In genomic region chr7:16782555-16783125, GRCm38 (mm10) we compare ENCODE assay signal across 8 mouse cellular contexts. TPM values are rescaled to one million over a fixed set of nuclear protein-coding genes. Genes with fewer than 3 reads are reported as not detected.
DNase-seq lines count a peak whose midpoint lies in the region; ATAC-seq and TF ChIP-seq lines count a peak whose summit lies in the region.

No protein-coding gene starts in this region.

- peak overlapping the region; percentile 77 for H3K9ac ChIP-seq in embryonic facial prominence, embryonic 13.5 days
- H3K9ac ChIP-seq in intestine, postnatal 0 days (ENCODE audit: low read depth, low read length), result peak overlapping the region; percentile 66

- peak overlapping the region; percentile 100 for H3K4me2 ChIP-seq in embryonic facial prominence, embryonic 13.5 days
- peak overlapping the region; percentile 100 for H3K4me2 ChIP-seq in intestine, postnatal 0 days (replicated peaks; ENCODE audit: low read depth)

- H3K27ac ChIP-seq in spleen, adult 2 months (ENCODE audit: insufficient read depth, low read length), result peak overlapping the region; percentile 76
- no peak overlapping the region for H3K27ac ChIP-seq in embryonic facial prominence, embryonic 13.5 days
- H3K27ac ChIP-seq in intestine, postnatal 0 days (ENCODE audit: low read depth, low read length), result no peak overlapping the region

- H3K27me3 ChIP-seq in spleen, adult 2 months (ENCODE audit: control insufficient read depth, insufficient read depth, low read length), result no peaks in the 10 kb centered on the region
- no peaks in the 10 kb centered on the region for H3K27me3 ChIP-seq in embryonic facial prominence, embryonic 13.5 days
- no peaks in the 10 kb centered on the region for H3K27me3 ChIP-seq in intestine, postnatal 0 days (replicated peaks; ENCODE audit: control insufficient read depth, insufficient read depth, low read length)

- peaks cover 10% of the 10 kb centered on the region; the same call in 1 of the 2 replicates for H3K4me1 ChIP-seq in spleen, adult 2 months (ENCODE audit: control insufficient read depth, insufficient read depth, insufficient read length)
- H3K4me1 ChIP-seq in embryonic facial prominence, embryonic 13.5 days, result peaks cover 29% of the 10 kb centered on the region
- H3K4me1 ChIP-seq in intestine, postnatal 0 days (replicated peaks; ENCODE audit: control insufficient read depth, insufficient read depth, low read length), result peaks cover 8% of the 10 kb centered on the region

- TF ChIP-seq CTCF in spleen, adult 2 months (IDR thresholded peaks at IDR 0.05; ENCODE audit: extremely low read depth, insufficient read depth, insufficient read length, insufficient replicate concordance), result no peak
- TF ChIP-seq CTCF in intestine, postnatal 0 days (IDR thresholded peaks at IDR 0.05; ENCODE audit: low read depth), result no peak

- H3K36me3 ChIP-seq in spleen, adult 2 months (ENCODE audit: control insufficient read depth, insufficient read depth, low read length), result 0 out of 2 replicates have a peak, but pooled peaks cover 2% of the 10 kb centered on the region
- H3K36me3 ChIP-seq in embryonic facial prominence, embryonic 13.5 days, result peaks cover 8% of the 10 kb centered on the region; the same call in 1 of the 2 replicates
- H3K36me3 ChIP-seq in intestine, postnatal 0 days (ENCODE audit: control insufficient read depth, insufficient read depth), result peaks cover 6% of the 10 kb centered on the region; the same call in 1 of the 2 replicates

- H3K9me3 ChIP-seq in embryonic facial prominence, embryonic 13.5 days, result no peaks in the 10 kb centered on the region
- no peaks in the 10 kb centered on the region for H3K9me3 ChIP-seq in intestine, postnatal 0 days (ENCODE audit: control insufficient read depth)

- 3% methylated on average over 11 of the region's 11 CpGs for WGBS in spleen, adult 2 months
- 6% methylated on average over 11 of the region's 11 CpGs for WGBS in embryonic facial prominence, embryonic 13.5 days
- WGBS in intestine, postnatal 0 days, result 6% methylated on average over 11 of the region's 11 CpGs

- H3K4me3 ChIP-seq in spleen, adult 2 months (ENCODE audit: extremely low read depth, insufficient read depth, insufficient read length), result peak overlapping the region; percentile 84
- H3K4me3 ChIP-seq in embryonic facial prominence, embryonic 13.5 days, result peak overlapping the region; percentile 66
- peak overlapping the region; percentile 65 for H3K4me3 ChIP-seq in intestine, postnatal 0 days (ENCODE audit: low read depth, low read length)

- no peak for ATAC-seq in embryonic facial prominence, embryonic 13.5 days (ENCODE audit: insufficient number of reproducible peaks, insufficient read depth, low FRiP score, low TSS enrichment, low read depth)
- ATAC-seq in intestine, postnatal 0 days, result no peak

- DNase-seq in spleen, adult 2 months (ENCODE audit: low read depth in 1 of 2, low spot score in 2 of 2), result peak in 1 of 2 experiments; percentile 19
- DNase-seq in spleen, postnatal 10 days (ENCODE audit: low spot score in 2 of 2), result no peak
- peak; percentile 47 for DNase-seq in naive thymus-derived CD4-positive, alpha-beta T cell, adult 2 months (ENCODE audit: low read depth)
- no peak for DNase-seq in urinary bladder, postnatal 10 days (ENCODE audit: low spot score)
- DNase-seq in cerebellum, postnatal 25 days, result no peak
- no peak for DNase-seq in left cerebral cortex, postnatal 25 days (ENCODE audit: low spot score in 2 of 2)

- TF ChIP-seq POLR2A in spleen, adult 2 months (IDR thresholded peaks at IDR 0.05; ENCODE audit: low read depth, low read length), result no peak

- intact Hi-C loops in left cerebral cortex, postnatal 25 days (cut with DNase I), result no loop called here

RNA-seq across cellular contexts. Expression of gene Slc1a5, which starts 1.5 kb away (rescaled TPM):
- polyA plus RNA-seq in spleen, adult 2 months (2012; rRNA removed), result 152 and 243 TPM in 2 replicates
- polyA plus RNA-seq in embryonic facial prominence, embryonic 13.5 days (2015; fragmentation: Nextera tagmentation; extraction: Ambion mirVana), result 28.2 and 29.1 TPM in 2 replicates
- 19.8 and 22.8 TPM in 2 replicates for polyA plus RNA-seq in intestine, postnatal 0 days (2015; fragmentation: Nextera tagmentation; extraction: Ambion mirVana)
- total RNA-seq in left cerebral cortex, postnatal 25 days (2021), result 1 to 10 TPM; 3.9 to 4.9 TPM

RNA-seq across cellular contexts. Expression of gene Strn4, which starts 33.0 kb away (rescaled TPM):
- polyA plus RNA-seq in spleen, adult 2 months (2012; rRNA removed), result 121 and 148 TPM in 2 replicates
- 122 and 124 TPM in 2 replicates for polyA plus RNA-seq in embryonic facial prominence, embryonic 13.5 days (2015; fragmentation: Nextera tagmentation; extraction: Ambion mirVana)
- polyA plus RNA-seq in intestine, postnatal 0 days (2015; fragmentation: Nextera tagmentation; extraction: Ambion mirVana), result 33.7 and 35.8 TPM in 2 replicates
- 100 to 1,000 TPM; 314 to 335 TPM for total RNA-seq in left cerebral cortex, postnatal 25 days (2021)

RNA-seq across cellular contexts. Expression of gene Fkrp, which starts 33.9 kb away (rescaled TPM):
- 28.6 and 36.1 TPM in 2 replicates for polyA plus RNA-seq in spleen, adult 2 months (2012; rRNA removed)
- polyA plus RNA-seq in embryonic facial prominence, embryonic 13.5 days (2015; fragmentation: Nextera tagmentation; extraction: Ambion mirVana), result 26.8 and 30.5 TPM in 2 replicates
- 12.3 and 12.7 TPM in 2 replicates for polyA plus RNA-seq in intestine, postnatal 0 days (2015; fragmentation: Nextera tagmentation; extraction: Ambion mirVana)
- total RNA-seq in left cerebral cortex, postnatal 25 days (2021), result 10 to 100 TPM; 47.7 to 50.8 TPM

RNA-seq across cellular contexts. Expression of gene Ap2s1, which starts 44.4 kb away (rescaled TPM):
- 159 and 271 TPM in 2 replicates for polyA plus RNA-seq in spleen, adult 2 months (2012; rRNA removed)
- polyA plus RNA-seq in embryonic facial prominence, embryonic 13.5 days (2015; fragmentation: Nextera tagmentation; extraction: Ambion mirVana), result 272 and 278 TPM in 2 replicates
- polyA plus RNA-seq in intestine, postnatal 0 days (2015; fragmentation: Nextera tagmentation; extraction: Ambion mirVana), result 316 and 329 TPM in 2 replicates
- total RNA-seq in left cerebral cortex, postnatal 25 days (2021), result 100 to 1,000 TPM; 278 to 295 TPM
